Mouse (Mus musculus): ENCODE measurements around the gene Agfg2. TPM values are rescaled to one million over a fixed set of nuclear protein-coding genes. Genes with fewer than 3 reads are reported as not detected.
"Not testable (repeated sequence)": the region's sequence is repeated elsewhere in the genome, so short reads cannot be mapped to it uniquely, and the experiment has no call there.

Agfg2 gene
- polyA plus RNA-seq, 1 experiment from 2014 or later, result 18.1 TPM

DNA sequence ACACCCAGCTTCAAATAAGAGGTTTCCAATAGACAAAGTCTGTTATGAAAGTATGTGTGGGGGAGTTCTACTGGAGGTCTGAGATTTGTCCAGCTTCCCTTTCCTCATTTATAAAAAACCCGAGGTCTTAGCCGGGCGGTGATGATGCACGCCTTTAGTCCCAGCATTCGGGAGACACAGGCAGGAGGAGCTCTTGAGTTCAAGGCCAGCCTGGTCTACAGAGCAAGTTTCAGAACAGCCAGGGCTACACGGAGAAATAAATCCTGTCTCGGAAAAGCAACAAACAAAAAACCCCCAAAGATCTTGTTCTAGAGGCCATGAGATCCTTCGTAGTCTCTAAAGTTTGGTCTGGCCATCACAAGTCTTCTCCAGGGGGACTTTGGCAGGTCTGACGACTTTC is 56.5 kb downstream of the Agfg2 start:
- WGBS, result 3% methylated on average over 9 of the region's 9 CpGs
- peak overlapping the region; percentile 59 for H3K4me2 ChIP-seq (replicated peaks)
- peaks cover 41% of the 10 kb centered on the region for H3K4me1 ChIP-seq
- H3K4me3 ChIP-seq (replicated peaks), result peak overlapping the region; percentile 99
- H3K9ac ChIP-seq, result peak overlapping the region; percentile 43
- ATAC-seq (ENCODE audit: insufficient number of reproducible peaks, low FRiP score, low TSS enrichment, low read depth), result no peak
- H3K27ac ChIP-seq (replicated peaks), result peak overlapping the region; percentile 91
- peaks cover 6% of the 10 kb centered on the region; the same call in 1 of the 2 replicates for H3K36me3 ChIP-seq
- no peaks in the 10 kb centered on the region for H3K9me3 ChIP-seq (replicated peaks)
- H3K27me3 ChIP-seq, result no peaks in the 10 kb centered on the region

DNA sequence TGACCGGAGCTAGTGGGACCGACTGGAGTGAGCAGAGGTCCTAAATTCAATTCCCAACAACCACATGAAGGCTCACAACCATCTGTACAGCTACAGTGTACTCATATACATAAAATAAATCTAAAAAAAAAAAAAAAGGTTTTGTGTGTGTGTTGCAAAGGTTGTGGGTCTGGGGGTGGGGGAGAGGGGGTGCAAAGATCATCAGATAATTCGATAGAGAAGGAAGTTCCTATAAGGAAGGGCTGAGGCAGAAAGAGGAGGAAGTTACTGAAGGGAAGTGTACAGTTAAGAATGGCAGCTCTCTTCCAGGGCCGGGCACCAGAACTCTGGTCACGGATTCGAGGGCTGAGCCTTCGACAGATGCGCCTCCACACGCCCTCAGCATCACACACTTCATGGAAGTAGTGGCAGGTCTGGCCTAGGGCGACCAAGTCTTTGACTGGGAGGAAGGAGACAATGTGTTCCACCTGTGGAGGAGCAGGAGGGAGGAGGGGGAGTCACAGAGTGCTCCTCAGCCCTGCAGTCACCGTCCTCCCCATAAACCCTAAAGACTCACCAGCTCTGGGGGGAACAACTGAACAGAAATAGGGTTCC is 60.5 kb downstream of the Agfg2 start:
- ATAC-seq (ENCODE audit: insufficient number of reproducible peaks, low FRiP score, low TSS enrichment, low read depth), result no peak
- 72% methylated on average over 11 of the region's 11 CpGs for WGBS
- Histone ChIP-seq H3K27me3 (no peaks in the 10 kb centered on the region), H3K9ac (no peak overlapping the region), H3K36me3 (no peaks in the 10 kb centered on the region), H3K4me3 (replicated peaks) (no peak overlapping the region), H3K27ac (replicated peaks) (no peak overlapping the region), H3K9me3 (replicated peaks) (no peaks in the 10 kb centered on the region), H3K4me2 (replicated peaks) (no peak overlapping the region), H3K4me1 (peaks cover 6% of the 10 kb centered on the region)

DNA sequence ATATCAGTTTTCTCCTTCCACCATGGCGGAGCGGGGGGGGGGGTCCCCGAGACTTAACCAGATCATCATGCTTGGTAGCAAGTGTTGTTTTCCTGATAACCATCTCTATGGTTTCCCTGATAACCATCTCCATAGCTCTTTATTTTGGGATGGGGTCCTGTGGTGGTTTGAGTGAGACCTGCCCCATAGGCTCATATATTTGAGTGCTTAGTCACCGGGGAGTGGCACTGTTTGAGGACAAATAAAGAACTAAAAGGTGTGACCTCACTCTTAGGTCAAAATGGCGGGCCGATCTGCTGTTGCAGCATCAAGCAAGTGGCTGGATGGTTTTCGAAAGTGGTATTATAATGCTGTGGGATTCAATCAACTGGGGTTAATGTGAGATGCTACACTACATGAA is 69.2 kb downstream of the Agfg2 start:
- Histone ChIP-seq H3K4me3 (replicated peaks) (no peak overlapping the region), H3K36me3 (no peaks in the 10 kb centered on the region), H3K4me1 (peaks cover 35% of the 10 kb centered on the region), H3K4me2 (replicated peaks) (no peak overlapping the region), H3K9me3 (replicated peaks) (no peaks in the 10 kb centered on the region), H3K27ac (replicated peaks) (no peak overlapping the region), H3K27me3 (no peaks in the 10 kb centered on the region), H3K9ac (no peak overlapping the region)
- WGBS, result 81% methylated on average over 7 of the region's 7 CpGs
- no peak for ATAC-seq (ENCODE audit: insufficient number of reproducible peaks, low FRiP score, low TSS enrichment, low read depth)

DNA sequence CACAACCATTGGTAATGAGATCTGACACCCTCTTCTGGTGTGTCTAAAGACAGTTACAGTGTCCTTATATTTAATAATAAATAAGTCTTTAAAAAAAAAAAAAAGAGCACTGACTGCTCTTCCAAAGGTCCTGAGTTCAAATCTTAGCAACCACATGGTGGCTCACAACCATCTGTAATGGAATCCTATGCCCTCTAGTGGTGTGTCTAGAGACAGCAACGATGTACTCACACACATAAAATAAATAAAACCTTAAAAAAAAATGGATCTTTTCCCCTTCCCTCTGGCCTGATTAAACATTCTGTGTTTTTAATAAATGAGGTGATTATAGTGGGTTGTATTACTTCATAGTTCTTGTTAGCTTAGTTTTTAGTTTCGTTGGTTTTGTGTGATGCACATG is 69.6 kb downstream of the Agfg2 start:
- WGBS, result 81% methylated on average over 2 of the region's 2 CpGs

DNA sequence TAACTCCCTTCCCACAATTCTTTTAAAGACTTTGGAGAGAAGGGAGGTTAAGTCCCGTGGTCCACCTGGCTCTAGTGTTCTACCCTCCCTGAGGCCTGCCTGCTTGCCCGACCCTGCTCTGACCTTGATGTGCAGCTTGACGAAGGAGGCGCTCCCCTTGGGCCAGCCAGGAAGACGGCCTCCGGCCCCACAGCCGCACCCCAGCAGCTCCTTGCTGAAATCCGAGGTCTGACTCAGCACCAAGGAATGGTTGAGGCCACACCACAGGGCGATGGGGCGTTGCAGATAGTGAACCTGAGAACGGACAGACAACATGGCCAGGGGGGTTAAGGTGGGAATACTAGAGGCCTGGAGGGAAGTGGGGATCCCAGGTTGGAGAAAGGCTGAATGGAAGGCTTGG is 71.0 kb downstream of the Agfg2 start, which contains the start of gene Pcolce:
TSS of gene Pcolce (minus strand) at position 235 of the 400 bp plus-strand sequence.
- H3K9ac ChIP-seq, result no peak within 1 kb of the TSS

More for the DNA sequence above, 69.6 kb downstream of the Agfg2 start:
- H3K4me1 ChIP-seq, result peaks cover 39% of the 10 kb centered on the region
- not testable (repeated sequence) for H3K9ac ChIP-seq; H3K9me3 ChIP-seq (replicated peaks); ATAC-seq (ENCODE audit: insufficient number of reproducible peaks, low FRiP score, low TSS enrichment, low read depth); H3K4me3 ChIP-seq (replicated peaks); H3K4me2 ChIP-seq (replicated peaks); H3K27ac ChIP-seq (replicated peaks); H3K27me3 ChIP-seq; H3K36me3 ChIP-seq

DNA sequence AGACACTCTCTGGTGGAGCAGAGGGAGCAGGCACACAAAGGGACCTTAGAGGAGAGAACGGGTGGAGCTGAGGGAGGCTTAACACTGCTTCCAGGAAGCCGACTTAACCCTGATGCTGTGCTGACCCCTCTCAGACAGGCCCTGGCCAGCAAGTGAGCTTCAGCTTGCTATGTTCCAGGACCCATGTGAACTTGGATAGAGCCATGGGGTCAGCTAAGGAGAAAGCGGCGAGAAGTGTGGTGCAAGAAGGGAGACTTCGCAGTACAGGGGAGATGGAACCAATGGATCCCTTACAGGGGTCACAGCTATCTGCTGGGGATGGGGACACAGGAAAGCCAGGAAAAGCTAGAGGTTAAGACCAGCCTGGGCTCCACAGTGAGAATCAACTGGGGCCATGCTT is 71.5 kb downstream of the Agfg2 start:
- Histone ChIP-seq H3K27me3 (no peaks in the 10 kb centered on the region), H3K4me2 (replicated peaks) (no peak overlapping the region), H3K9ac (no peak overlapping the region), H3K36me3 (no peaks in the 10 kb centered on the region), H3K27ac (replicated peaks) (no peak overlapping the region), H3K9me3 (replicated peaks) (no peaks in the 10 kb centered on the region), H3K4me3 (replicated peaks) (no peak overlapping the region), H3K4me1 (peaks cover 58% of the 10 kb centered on the region)
- 70% methylated on average over 5 of the region's 5 CpGs for WGBS
- no peak for ATAC-seq (ENCODE audit: insufficient number of reproducible peaks, low FRiP score, low TSS enrichment, low read depth)

More for the DNA sequence above, 71.0 kb downstream of the Agfg2 start, which contains the start of gene Pcolce:
- Histone ChIP-seq H3K4me3 (replicated peaks) (no peak within 1 kb of the TSS), H3K36me3 (no peaks in the 10 kb centered on the region), H3K27me3 (no peaks in the 10 kb centered on the region), H3K27ac (replicated peaks) (no peak within 1 kb of the TSS), H3K9me3 (replicated peaks) (no peaks in the 10 kb centered on the region), H3K4me2 (replicated peaks) (no peak within 1 kb of the TSS), H3K4me1 (peaks cover 53% of the 10 kb centered on the region)
- 28% methylated on average over 11 of the region's 11 CpGs for WGBS
- ATAC-seq (ENCODE audit: insufficient number of reproducible peaks, low FRiP score, low TSS enrichment, low read depth), result no peak

DNA sequence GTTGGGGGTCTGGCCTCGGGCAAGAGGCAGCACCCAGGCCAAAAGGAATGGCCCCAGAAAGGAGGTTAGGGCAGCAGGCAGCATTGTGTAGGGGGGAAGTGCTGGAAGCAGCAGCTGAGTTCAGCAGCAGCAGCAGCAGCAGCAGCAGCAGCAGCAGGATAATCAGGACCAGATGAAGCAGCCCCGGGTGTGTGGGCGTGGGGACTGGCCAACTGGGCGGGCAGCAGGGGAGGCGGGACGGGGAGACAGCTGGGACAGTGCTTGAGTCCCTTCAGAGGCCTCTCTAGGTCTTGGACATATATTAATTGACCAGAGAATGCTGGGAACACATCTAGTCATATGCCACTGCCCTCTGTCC is 73.3 kb downstream of the Agfg2 start:
- no peaks in the 10 kb centered on the region for H3K9me3 ChIP-seq (replicated peaks)
- peaks cover 10% of the 10 kb centered on the region for H3K36me3 ChIP-seq
- H3K4me1 ChIP-seq, result peaks cover 62% of the 10 kb centered on the region
- H3K9ac ChIP-seq, result peak overlapping the region; percentile 33; the same call in 1 of the 2 replicates
- peak overlapping the region; percentile 41 for H3K4me3 ChIP-seq (replicated peaks)
- H3K4me2 ChIP-seq (replicated peaks), result peak overlapping the region; percentile 53
- WGBS, result 10% methylated on average over 6 of the region's 6 CpGs
- peak overlapping the region; percentile 97 for H3K27ac ChIP-seq (replicated peaks)
- peak; percentile 71 for ATAC-seq (ENCODE audit: insufficient number of reproducible peaks, low FRiP score, low TSS enrichment, low read depth)
- H3K27me3 ChIP-seq, result no peaks in the 10 kb centered on the region

DNA sequence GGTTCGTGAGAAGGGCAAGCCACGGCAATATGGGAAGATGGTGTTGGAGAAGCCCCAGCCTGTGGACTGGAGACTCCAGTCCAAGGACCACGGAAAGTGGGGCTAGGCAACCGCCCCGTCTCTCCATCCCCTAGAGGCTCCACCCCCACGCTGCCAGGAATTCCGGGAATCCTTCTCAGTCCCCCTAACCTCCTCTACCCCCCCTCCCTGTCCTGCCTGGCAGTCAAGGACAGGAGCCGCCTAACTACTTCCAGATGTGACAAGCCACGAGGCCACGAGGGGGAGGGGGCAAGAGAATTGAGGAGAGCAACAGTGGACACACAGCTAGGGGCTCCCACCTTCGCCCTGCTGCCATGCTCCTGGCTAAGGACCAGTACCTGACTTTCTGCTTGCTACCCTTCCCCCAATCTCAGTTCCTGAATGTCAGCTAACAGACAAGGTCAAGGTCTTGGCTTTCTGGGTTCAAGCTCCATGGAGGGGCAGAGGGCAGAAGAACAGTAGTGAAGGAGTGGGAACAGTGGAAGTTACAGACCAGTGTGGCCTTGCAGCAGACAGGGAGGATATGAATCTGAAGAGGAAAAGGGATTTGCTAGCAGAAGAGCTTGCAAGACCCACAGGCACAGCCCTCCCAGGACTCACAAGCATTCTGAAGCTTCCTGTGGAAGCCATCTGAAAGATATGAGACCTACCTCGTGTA is 73.8 kb downstream of the Agfg2 start:
- Histone ChIP-seq H3K36me3 (peaks cover 15% of the 10 kb centered on the region), H3K9me3 (replicated peaks) (no peaks in the 10 kb centered on the region), H3K4me1 (peaks cover 62% of the 10 kb centered on the region), H3K27me3 (no peaks in the 10 kb centered on the region), H3K4me3 (replicated peaks) (peak overlapping the region; percentile 41), H3K27ac (replicated peaks) (peak overlapping the region; percentile 97), H3K9ac (peak overlapping the region; percentile 33; the same call in 1 of the 2 replicates), H3K4me2 (replicated peaks) (peak overlapping the region; percentile 53)
- 2% methylated on average over 12 of the region's 12 CpGs for WGBS
- peak; percentile 78 for ATAC-seq (ENCODE audit: insufficient number of reproducible peaks, low FRiP score, low TSS enrichment, low read depth)

DNA sequence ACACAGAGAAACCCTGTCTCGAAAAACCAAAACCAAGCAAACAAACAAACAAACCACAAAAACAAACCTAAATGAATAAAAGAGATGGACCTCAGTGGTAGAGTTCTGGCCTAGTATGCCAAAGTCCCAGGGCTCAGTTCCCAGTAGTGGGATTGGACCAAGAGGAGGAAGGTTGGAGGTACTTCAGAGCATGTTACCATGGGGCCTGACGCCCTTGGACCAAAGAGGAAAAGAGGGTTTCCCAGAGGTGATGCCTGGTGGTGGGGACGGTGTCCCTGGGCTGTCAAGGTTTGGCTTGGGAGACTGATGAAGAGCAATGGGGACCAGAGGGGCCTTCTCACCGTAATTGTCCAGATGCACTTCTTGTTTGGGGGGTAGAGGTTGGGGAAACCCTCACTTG is 74.5 kb downstream of the Agfg2 start:
- peak overlapping the region; percentile 41 for H3K4me3 ChIP-seq (replicated peaks)
- H3K9me3 ChIP-seq (replicated peaks), result no peaks in the 10 kb centered on the region
- peaks cover 62% of the 10 kb centered on the region for H3K4me1 ChIP-seq
- ATAC-seq (ENCODE audit: insufficient number of reproducible peaks, low FRiP score, low TSS enrichment, low read depth), result no peak
- H3K4me2 ChIP-seq (replicated peaks), result peak overlapping the region; percentile 53
- peak overlapping the region; percentile 97 for H3K27ac ChIP-seq (replicated peaks)
- peaks cover 22% of the 10 kb centered on the region for H3K36me3 ChIP-seq
- no peaks in the 10 kb centered on the region for H3K27me3 ChIP-seq
- WGBS, result 35% methylated on average over 4 of the region's 4 CpGs
- peak overlapping the region; percentile 10 for H3K9ac ChIP-seq

DNA sequence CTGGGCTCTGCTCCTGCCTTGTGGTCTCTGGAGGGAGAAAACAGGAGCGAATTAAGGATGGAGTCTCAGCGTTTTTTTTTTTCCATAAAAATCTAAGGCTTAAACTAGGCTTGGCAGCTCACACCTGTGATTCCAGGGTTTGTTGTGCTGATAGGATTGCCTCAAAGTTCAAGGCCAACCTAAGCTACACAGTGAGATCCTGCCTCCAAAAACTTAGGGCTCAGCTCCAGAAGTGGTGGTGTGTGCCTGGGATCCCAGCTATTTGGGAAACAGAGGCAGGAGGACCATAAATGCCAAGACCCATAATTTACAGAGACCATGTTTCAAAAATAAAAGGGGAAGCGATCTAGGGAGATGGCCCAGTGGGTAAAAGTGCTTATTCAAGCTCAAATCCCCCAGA is 75.2 kb downstream of the Agfg2 start:
- H3K4me3 ChIP-seq (replicated peaks), result peak overlapping the region; percentile 41
- H3K4me2 ChIP-seq (replicated peaks), result peak overlapping the region; percentile 53
- 38% methylated on average over 3 of the region's 3 CpGs for WGBS
- no peaks in the 10 kb centered on the region for H3K27me3 ChIP-seq
- no peak overlapping the region for H3K9ac ChIP-seq
- ATAC-seq (ENCODE audit: insufficient number of reproducible peaks, low FRiP score, low TSS enrichment, low read depth), result no peak
- H3K36me3 ChIP-seq, result peaks cover 26% of the 10 kb centered on the region
- H3K27ac ChIP-seq (replicated peaks), result peak overlapping the region; percentile 97; the same call in 1 of the 2 replicates
- H3K4me1 ChIP-seq, result peaks cover 62% of the 10 kb centered on the region
- no peaks in the 10 kb centered on the region for H3K9me3 ChIP-seq (replicated peaks)

DNA sequence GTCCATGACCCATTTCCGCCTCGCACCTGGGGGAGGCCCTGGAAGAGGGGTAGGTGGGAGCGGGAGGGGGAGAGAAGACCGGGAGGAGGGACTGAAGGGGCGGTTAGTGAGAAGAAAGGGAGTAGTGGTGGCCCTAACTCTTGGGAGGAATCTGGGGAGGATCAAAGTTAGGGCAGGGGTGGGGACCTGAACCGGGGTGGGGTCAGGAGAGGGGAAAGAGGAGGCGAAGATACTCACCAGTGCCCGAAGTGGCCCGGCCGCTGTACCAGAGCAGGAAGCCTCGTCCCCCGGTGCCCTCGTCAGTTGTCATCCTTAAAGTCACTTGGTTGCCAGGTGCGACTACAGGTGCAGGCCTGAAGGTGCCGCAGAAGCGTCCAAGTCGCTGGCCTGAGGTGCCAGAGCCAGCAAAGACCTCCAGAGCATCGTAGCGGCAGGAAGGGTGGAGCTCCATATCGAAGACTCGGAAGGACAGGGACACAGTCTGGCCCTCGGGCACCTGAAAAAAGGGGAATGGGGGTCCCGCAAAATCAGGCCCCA is 75.8 kb downstream of the Agfg2 start:
- H3K9me3 ChIP-seq (replicated peaks), result no peaks in the 10 kb centered on the region
- H3K36me3 ChIP-seq, result peaks cover 29% of the 10 kb centered on the region
- H3K9ac ChIP-seq, result peak overlapping the region; percentile 15; the same call in 1 of the 2 replicates
- H3K27ac ChIP-seq (replicated peaks), result no peak overlapping the region
- peak overlapping the region; percentile 53 for H3K4me2 ChIP-seq (replicated peaks)
- H3K4me3 ChIP-seq (replicated peaks), result peak overlapping the region; percentile 30
- H3K4me1 ChIP-seq, result peaks cover 61% of the 10 kb centered on the region
- H3K27me3 ChIP-seq, result no peaks in the 10 kb centered on the region
- 21% methylated on average over 23 of the region's 23 CpGs for WGBS
- ATAC-seq (ENCODE audit: insufficient number of reproducible peaks, low FRiP score, low TSS enrichment, low read depth), result no peak
